Mouse (Mus musculus) splenic B cell, adult 2 months (primary cell): ENCODE measurements around the gene Galm.
A peak's percentile ranks its signal among the peaks of the same experiment; 100 is the strongest.
"Not testable (repeated sequence)": the region's sequence is repeated elsewhere in the genome, so short reads cannot be mapped to it uniquely, and the experiment has no call there.

Source experiments
- DNase-seq: peaks from one replicate; pipeline ENCODE4 v3.0.0-alpha.2; 2011; ENCODE audit warnings: low read depth, low spot score
- H3K27me3 ChIP-seq: 2 replicates; pipeline ENCODE4 v1.6.1; 2012; ENCODE audit warnings: mild to moderate bottlenecking, low read length, moderate library complexity, mixed read lengths; ENCODE audit not compliant: control insufficient read depth, poor library complexity, insufficient read depth, severe bottlenecking
- H3K36me3 ChIP-seq: 2 replicates; pipeline ENCODE4 v1.6.1; 2012; ENCODE audit warnings: mild to moderate bottlenecking, low read length, moderate library complexity, mixed read lengths; ENCODE audit not compliant: control insufficient read depth, poor library complexity, insufficient read depth, severe bottlenecking

The Galm gene

GRCm38 (mm10) chr17:80167436-80167835, 40.2 kb downstream of the Galm start:
- DNase-seq: no peak
- Histone ChIP-seq H3K27me3 (no peaks in the 10 kb centered on the region), H3K36me3 (no peaks in the 10 kb centered on the region)

GRCm38 (mm10) chr17:80167851-80168251, 40.6 kb downstream of the Galm start:
- no peaks in the 10 kb centered on the region for H3K27me3 ChIP-seq
- DNase-seq: no peak
- H3K36me3 ChIP-seq: no peaks in the 10 kb centered on the region

GRCm38 (mm10) chr17:80168425-80169182, 41.3 kb downstream of the Galm start:
- Histone ChIP-seq H3K27me3 (no peaks in the 10 kb centered on the region), H3K36me3 (no peaks in the 10 kb centered on the region)
- DNase-seq: no peak

GRCm38 (mm10) chr17:80169792-80170191, 42.5 kb downstream of the Galm start:
- Histone ChIP-seq H3K36me3 (no peaks in the 10 kb centered on the region), H3K27me3 (no peaks in the 10 kb centered on the region)
- no peak for DNase-seq

GRCm38 (mm10) chr17:80170951-80171350, 43.7 kb downstream of the Galm start:
- Histone ChIP-seq H3K36me3 (no peaks in the 10 kb centered on the region), H3K27me3 (no peaks in the 10 kb centered on the region)
- no peak for DNase-seq

GRCm38 (mm10) chr17:80171948-80172347, 44.7 kb downstream of the Galm start:
- H3K36me3 ChIP-seq: no peaks in the 10 kb centered on the region
- DNase-seq: no peak
- no peaks in the 10 kb centered on the region for H3K27me3 ChIP-seq

- DNase-seq: peak; percentile 42
- Histone ChIP-seq H3K36me3 (no peaks in the 10 kb centered on the region), H3K27me3 (no peaks in the 10 kb centered on the region)
Measured at GRCm38 (mm10) chr17:80172761-80173160, 45.5 kb downstream of the Galm start.

GRCm38 (mm10) chr17:80173708-80174107, 46.4 kb downstream of the Galm start:
- no peaks in the 10 kb centered on the region for H3K36me3 ChIP-seq
- H3K27me3 ChIP-seq: no peaks in the 10 kb centered on the region
- DNase-seq: no peak

GRCm38 (mm10) chr17:80174146-80174545, 46.9 kb downstream of the Galm start:
- peak; percentile 59 for DNase-seq
- Histone ChIP-seq H3K36me3 (no peaks in the 10 kb centered on the region), H3K27me3 (no peaks in the 10 kb centered on the region)

GRCm38 (mm10) chr17:80174699-80175385, 47.6 kb downstream of the Galm start:
- no peaks in the 10 kb centered on the region for H3K36me3 ChIP-seq
- no peaks in the 10 kb centered on the region for H3K27me3 ChIP-seq
- peak; percentile 50 for DNase-seq

GRCm38 (mm10) chr17:80175386-80175739, 48.1 kb downstream of the Galm start:
- H3K27me3 ChIP-seq: no peaks in the 10 kb centered on the region
- DNase-seq: no peak
- H3K36me3 ChIP-seq: no peaks in the 10 kb centered on the region

- Histone ChIP-seq H3K27me3 (no peaks in the 10 kb centered on the region), H3K36me3 (no peaks in the 10 kb centered on the region)
- DNase-seq: no peak
Measured at GRCm38 (mm10) chr17:80175966-80176365, 48.7 kb downstream of the Galm start.

- H3K27me3 ChIP-seq, DNase-seq, H3K36me3 ChIP-seq: not testable (repeated sequence)
Measured at GRCm38 (mm10) chr17:80178846-80179245, 51.6 kb downstream of the Galm start.

GRCm38 (mm10) chr17:80179959-80180358, 52.7 kb downstream of the Galm start:
- Histone ChIP-seq H3K36me3 (no peaks in the 10 kb centered on the region), H3K27me3 (no peaks in the 10 kb centered on the region)
- peak; percentile 81 for DNase-seq

GRCm38 (mm10) chr17:80180468-80180867, 53.2 kb downstream of the Galm start:
- no peaks in the 10 kb centered on the region for H3K36me3 ChIP-seq
- no peaks in the 10 kb centered on the region for H3K27me3 ChIP-seq
- DNase-seq: no peak
